Mouse (Mus musculus) heart, postnatal 4 days (tissue): ENCODE results near the gene Sult6b2. TPM values are rescaled to one million over a fixed set of nuclear protein-coding genes. Genes with fewer than 3 reads are reported as not detected.
A peak's percentile ranks its signal among the peaks of the same experiment; 100 is the strongest.

Experiments used
- DNase-seq: peaks from one replicate; pipeline ENCODE4 v3.0.0; 2021
- total RNA-seq, 2 experiments: library from RNA; stranded (reverse); gene quantifications; 2 replicates each; pipeline ENCODE4 v1.2.3; 2021

The Sult6b2 gene
- total RNA-seq, 2 experiments from 2014 or later: not detected

DNA sequence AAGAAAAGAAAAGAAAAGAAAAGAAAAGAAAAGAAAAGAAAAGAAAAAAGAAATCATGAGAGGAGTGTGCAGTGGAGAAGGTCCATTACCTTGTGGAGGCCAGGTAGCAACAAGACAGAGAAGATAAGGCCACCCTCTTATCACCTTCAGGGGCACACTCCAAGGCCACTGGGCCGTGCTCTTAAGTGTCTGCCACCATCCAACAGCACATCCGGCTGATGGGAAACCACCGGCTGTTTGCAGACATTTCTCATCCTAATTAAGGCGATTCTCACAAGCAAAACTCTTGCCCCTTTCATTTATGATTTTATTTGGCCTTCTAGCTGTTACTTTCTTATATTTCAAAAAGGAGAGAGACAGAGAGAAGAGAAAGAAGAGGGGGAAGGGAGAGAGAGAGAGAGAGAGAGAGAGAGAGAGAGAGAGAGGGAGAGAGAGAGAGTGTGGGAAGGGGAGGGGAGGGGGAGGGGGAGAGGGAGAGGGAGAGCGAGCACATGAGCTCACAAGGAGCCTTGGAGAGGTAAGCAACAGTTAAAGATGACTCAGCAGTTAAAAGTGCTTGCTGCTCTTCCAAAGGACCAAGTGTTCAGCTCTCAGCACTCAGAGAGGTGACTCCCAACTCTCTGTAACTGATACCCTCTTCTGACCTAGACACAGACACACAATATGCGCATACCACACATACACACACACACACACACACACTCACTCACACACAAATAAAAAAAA lies 5.2 kb upstream of the Sult6b2 start:
- no peak for DNase-seq

- DNase-seq: no peak
Observed at GRCm38 (mm10) chr6:142806326-142806725, 2.0 kb upstream of the Sult6b2 start.

- no peak for DNase-seq
Observed at GRCm38 (mm10) chr6:142802617-142803525, 1.4 kb downstream of the Sult6b2 start.

DNA sequence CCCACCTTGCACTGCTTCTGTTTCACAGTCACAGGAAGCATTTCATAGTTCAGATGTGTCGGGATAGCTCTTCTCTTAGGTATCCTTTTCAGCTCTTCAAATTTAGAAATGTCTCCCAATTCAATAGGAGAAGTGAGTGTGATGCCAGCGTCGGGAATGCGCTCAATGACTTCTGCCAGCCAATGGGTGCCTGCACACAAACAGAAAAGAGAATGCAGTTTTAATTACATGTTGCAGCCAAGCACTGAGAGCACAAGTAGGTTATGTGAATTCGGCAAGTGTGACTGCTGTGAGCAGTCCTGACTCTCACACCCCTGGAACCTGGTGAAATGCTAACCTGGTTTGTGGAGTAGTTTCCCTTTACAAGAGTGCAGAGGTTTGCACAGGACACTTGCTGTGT lies 2.6 kb downstream of the Sult6b2 start:
- no peak for DNase-seq

GRCm38 (mm10) chr6:142799704-142800374 lies 4.5 kb downstream of the Sult6b2 start:
- no peak for DNase-seq

DNA sequence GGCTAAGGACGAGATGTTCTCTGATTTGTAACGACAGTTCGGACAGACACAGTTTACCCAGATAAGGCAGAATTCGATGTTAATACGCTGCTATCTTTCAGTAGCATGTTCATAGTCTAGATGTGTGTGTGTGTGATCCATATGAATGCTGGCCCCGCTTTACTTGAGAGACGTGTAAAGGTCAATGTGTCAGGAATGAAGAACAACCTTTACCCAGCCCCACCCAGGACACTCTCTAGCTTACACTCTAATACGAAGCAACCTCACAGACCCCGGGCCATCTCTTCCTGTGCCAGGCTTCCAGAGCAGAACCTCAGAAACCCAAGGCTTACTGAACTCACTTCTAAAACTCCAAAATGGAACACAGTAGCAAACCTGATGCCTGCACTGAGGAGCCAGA lies 5.5 kb downstream of the Sult6b2 start:
- DNase-seq: no peak

DNA sequence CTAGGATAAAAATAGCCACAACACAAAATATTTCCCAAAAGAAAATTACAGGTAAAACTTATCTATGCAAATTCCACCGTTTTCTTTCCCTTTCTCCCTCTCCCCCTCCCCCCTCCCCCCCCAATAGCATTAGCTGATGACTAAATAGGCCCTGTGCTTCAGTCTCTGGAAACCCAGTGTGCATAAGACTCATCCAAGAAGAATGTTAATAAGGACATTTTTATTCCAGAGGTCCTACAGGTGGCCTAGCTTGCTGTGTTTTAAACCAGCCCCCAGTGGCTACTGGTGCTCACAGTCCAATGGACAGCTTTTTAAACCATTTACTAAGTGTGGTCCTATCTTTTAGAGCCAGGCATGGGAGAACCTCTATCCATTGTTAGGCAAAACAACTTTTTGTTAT lies 6.3 kb downstream of the Sult6b2 start:
- no peak for DNase-seq

DNA sequence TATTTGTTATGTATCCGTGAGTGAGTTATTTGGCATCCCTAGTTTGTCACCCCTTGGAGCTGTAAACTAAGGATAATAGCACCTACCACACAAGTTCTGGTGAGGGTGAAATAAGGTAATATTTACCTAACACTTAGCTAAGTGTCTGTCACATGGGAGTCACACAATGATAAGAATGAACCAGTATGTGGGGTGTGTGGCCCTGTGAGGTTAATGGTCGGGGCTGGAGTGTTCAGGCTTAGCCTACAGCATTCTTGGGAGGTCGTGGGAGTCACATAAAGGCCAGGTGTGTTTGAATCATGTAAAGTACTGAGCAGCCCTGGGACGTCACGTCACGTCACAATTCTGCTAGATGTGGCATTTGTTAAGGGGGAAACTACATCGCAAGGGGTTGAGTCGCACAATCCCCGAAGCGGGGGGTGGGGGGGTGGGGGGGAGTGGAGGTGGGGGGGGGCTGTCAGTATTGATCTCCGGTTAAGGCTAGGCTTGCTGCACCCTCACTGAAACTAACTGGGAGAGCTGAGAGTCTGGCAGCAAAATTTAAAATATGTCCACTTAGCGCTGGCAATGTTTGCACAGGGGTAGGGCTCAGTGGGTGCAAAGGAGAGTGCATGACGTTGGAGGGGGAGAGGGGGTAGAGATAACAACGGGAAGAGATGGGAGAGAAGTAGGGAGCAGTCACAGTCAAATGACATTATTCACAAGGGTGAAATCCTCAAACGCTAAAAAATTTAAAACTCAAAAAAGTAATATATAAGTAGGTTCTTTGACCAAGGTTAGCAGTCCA lies 8.5 kb downstream of the Sult6b2 start:
- DNase-seq: no peak

- DNase-seq: no peak
Observed at GRCm38 (mm10) chr6:142795087-142795486, 9.2 kb downstream of the Sult6b2 start.

GRCm38 (mm10) chr6:142793468-142793867 lies 10.8 kb downstream of the Sult6b2 start:
- DNase-seq: no peak

DNA sequence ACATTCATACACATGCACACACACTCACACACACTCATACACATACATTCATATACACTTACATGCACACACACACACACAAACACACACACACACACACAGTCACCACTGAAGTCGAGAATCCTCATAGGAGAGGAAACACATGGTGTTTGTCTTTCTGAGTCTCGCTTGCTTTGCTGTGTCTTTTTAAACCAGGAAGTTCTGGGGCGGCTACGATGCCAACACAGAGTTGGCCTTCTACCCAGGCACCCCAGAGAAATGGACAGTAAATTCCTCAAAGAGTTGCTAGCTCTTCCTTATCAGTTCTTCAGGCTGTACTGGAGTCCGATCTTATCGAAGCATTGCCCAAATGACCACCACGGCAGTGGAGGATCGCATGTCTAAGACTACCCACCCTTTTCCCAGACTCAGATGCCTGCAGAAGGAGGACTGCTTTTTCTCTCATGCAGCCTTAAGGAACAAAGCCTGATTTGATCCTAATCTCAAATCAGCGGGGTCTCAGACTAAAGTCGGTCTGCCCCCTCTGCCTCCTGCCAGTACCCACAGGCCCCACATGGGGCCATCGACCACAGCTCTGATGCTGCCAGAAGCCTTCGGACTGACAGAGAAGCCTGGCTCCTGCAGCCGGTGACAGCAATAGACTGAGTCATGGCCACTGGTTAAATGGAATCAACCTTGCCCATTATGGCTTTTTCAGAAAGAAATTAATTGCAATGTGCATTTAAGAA lies 11.9 kb downstream of the Sult6b2 start:
- no peak for DNase-seq

- DNase-seq: no peak
Observed at GRCm38 (mm10) chr6:142789736-142790135, 14.6 kb downstream of the Sult6b2 start.

GRCm38 (mm10) chr6:142788042-142788987 lies 16.0 kb downstream of the Sult6b2 start:
- peak; percentile 21 for DNase-seq

DNA sequence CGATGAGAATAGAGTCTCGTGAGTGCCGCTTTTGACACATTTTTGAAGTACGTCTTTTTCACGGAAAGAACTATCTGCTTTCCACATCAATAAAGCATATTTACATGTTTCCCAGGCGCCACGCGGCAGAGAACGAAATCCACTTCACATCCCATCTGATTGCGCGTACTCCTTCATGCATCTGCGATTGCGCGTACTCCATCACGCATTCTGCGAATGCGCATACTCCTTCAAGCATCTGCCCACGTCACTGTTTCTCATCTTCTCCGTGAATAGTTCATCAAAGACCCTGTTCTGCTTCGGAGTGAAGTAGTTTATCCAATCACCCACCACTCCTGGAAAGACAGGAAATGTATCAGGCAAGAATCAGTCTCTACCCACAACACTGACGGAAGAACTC lies 18.2 kb downstream of the Sult6b2 start:
- no peak for DNase-seq

GRCm38 (mm10) chr6:142785343-142785742 lies 19.0 kb downstream of the Sult6b2 start:
- peak; percentile 78 for DNase-seq

DNA sequence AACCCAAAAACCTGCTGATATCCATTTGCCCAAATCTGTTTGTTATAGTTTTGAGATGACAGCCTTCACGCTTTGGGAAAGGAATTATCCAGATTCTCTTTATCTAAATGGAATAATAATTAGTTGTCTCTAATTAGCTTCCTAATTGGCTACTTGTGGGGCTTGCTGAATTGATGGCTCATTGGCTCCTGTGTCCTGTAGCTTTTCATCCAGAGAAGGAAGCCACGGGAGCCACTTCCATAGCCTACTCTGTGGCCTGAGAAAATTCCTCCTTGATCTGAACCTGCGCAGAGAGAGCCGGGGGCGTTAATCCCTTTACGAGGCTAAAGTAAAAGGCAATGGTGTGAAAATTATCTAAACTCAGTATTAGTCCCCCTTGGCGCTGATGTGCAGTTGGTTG lies 23.0 kb downstream of the Sult6b2 start:
- DNase-seq: no peak

GRCm38 (mm10) chr6:142780574-142781033 lies 23.7 kb downstream of the Sult6b2 start:
- no peak for DNase-seq

GRCm38 (mm10) chr6:142779812-142780573 lies 24.3 kb downstream of the Sult6b2 start:
- no peak for DNase-seq

- peak; percentile 59 for DNase-seq
Observed at GRCm38 (mm10) chr6:142779045-142779811, 25.1 kb downstream of the Sult6b2 start.
